Mouse (Mus musculus): ENCODE data around the gene Apobec3. TPM values are rescaled to one million over a fixed set of nuclear protein-coding genes. Genes with fewer than 3 reads are reported as not detected.

The Apobec3 gene
- polyA plus RNA-seq, 1 experiment from 2014 or later: 25.3 TPM

DNA sequence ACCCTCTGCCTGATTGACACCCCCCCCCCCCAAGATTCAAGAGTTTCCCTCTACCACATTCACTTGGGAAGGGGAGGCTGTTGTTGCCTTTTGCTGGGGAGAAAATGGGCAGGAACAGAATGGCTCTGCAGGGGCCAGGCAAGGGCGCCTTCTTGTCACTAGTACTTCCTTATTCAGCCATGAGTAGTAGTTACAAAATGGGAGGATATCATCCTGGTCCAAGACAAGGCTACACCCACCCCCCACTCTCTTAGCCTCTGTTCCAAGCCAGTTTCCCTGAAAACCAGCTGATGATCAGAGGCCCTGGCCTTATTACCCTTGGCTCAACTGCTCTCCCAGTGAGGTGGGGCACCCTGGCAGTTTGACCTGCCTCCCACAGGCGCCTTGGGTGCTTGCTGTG lies 37.3 kb downstream of the Apobec3 start:
- H3K27me3 ChIP-seq (ENCODE audit: control insufficient read depth, insufficient read depth, low read length): peaks cover 19% of the 10 kb centered on the region
- no peaks in the 10 kb centered on the region for H3K36me3 ChIP-seq (ENCODE audit: control insufficient read depth, insufficient read depth, low read length)
- H3K4me2 ChIP-seq (replicated peaks; ENCODE audit: low read depth, low read length): no peak overlapping the region
- H3K4me3 ChIP-seq (ENCODE audit: low read length): no peak overlapping the region
- H3K9ac ChIP-seq (ENCODE audit: low read depth, low read length): no peak overlapping the region
- no peak overlapping the region for H3K27ac ChIP-seq (ENCODE audit: low read depth, low read length)
- WGBS: 98% methylated on average over 2 of the region's 2 CpGs
- H3K4me1 ChIP-seq (ENCODE audit: control insufficient read depth, insufficient read depth, low read length): 0 out of 2 replicates have a peak, but pooled peaks cover 9% of the 10 kb centered on the region
- no peak for ATAC-seq (ENCODE audit: low FRiP score, low TSS enrichment)
- no peaks in the 10 kb centered on the region for H3K9me3 ChIP-seq (ENCODE audit: control insufficient read depth, low read length)

GRCm38 (mm10) chr15:79929734-79930133 lies 38.3 kb downstream of the Apobec3 start:
- no peak for ATAC-seq (ENCODE audit: low FRiP score, low TSS enrichment)
- Histone ChIP-seq H3K27ac (ENCODE audit: low read depth, low read length) (no peak overlapping the region), H3K9ac (ENCODE audit: low read depth, low read length) (no peak overlapping the region), H3K36me3 (ENCODE audit: control insufficient read depth, insufficient read depth, low read length) (no peaks in the 10 kb centered on the region), H3K9me3 (ENCODE audit: control insufficient read depth, low read length) (no peaks in the 10 kb centered on the region), H3K4me2 (replicated peaks; ENCODE audit: low read depth, low read length) (no peak overlapping the region), H3K27me3 (ENCODE audit: control insufficient read depth, insufficient read depth, low read length) (peaks cover 21% of the 10 kb centered on the region), H3K4me1 (ENCODE audit: control insufficient read depth, insufficient read depth, low read length) (0 out of 2 replicates have a peak, but pooled peaks cover 9% of the 10 kb centered on the region), H3K4me3 (ENCODE audit: low read length) (no peak overlapping the region)
- WGBS: 83% methylated on average over 3 of the region's 3 CpGs

GRCm38 (mm10) chr15:79931496-79932141 lies 40.2 kb downstream of the Apobec3 start:
- peaks cover 24% of the 10 kb centered on the region for H3K27me3 ChIP-seq (ENCODE audit: control insufficient read depth, insufficient read depth, low read length)
- peak overlapping the region; percentile 69; the same call in 1 of the 2 replicates for H3K4me3 ChIP-seq (ENCODE audit: low read length)
- peak overlapping the region; percentile 93 for H3K4me2 ChIP-seq (replicated peaks; ENCODE audit: low read depth, low read length)
- 0 out of 2 replicates have a peak, but pooled peaks cover 9% of the 10 kb centered on the region for H3K4me1 ChIP-seq (ENCODE audit: control insufficient read depth, insufficient read depth, low read length)
- WGBS: 24% methylated on average over 13 of the region's 13 CpGs
- H3K9ac ChIP-seq (ENCODE audit: low read depth, low read length): no peak overlapping the region
- H3K9me3 ChIP-seq (ENCODE audit: control insufficient read depth, low read length): no peaks in the 10 kb centered on the region
- no peak for ATAC-seq (ENCODE audit: low FRiP score, low TSS enrichment)
- no peak overlapping the region for H3K27ac ChIP-seq (ENCODE audit: low read depth, low read length)
- H3K36me3 ChIP-seq (ENCODE audit: control insufficient read depth, insufficient read depth, low read length): no peaks in the 10 kb centered on the region

DNA sequence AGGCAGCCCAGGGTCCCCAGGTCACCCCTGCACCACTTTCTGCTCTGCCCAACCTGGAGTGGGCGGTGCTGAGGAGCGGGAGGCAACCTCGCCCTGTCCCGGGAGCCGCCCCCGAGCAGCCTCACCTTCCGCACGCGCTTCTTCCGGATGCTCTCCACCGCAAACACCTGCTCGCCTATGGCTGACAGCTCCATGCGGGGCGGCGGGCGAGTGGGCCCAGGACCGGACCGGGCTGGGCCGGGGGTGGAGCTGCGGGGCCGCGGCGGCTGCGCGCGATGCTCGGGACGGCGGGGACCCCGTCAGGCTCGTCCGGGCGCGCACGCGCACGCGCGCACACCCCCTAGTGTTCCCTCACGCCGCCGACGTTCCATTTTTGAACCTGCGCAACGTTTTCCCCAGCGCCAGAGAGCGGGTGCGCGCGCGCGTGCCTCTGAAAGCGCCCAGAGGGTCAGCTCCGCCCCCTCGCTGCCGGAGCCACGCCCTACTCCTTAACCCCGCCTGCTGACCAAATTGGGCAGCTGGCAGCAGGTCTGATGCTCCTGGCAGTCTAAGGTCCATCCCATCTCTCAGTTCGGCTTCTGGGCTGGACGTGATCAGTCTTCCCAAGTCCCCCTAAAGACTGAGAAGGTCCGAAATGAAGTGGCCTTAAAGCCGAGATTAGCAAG lies 41.0 kb downstream of the Apobec3 start:
- Histone ChIP-seq H3K27me3 (ENCODE audit: control insufficient read depth, insufficient read depth, low read length) (peaks cover 24% of the 10 kb centered on the region), H3K9ac (ENCODE audit: low read depth, low read length) (peak overlapping the region; percentile 65)

DNA sequence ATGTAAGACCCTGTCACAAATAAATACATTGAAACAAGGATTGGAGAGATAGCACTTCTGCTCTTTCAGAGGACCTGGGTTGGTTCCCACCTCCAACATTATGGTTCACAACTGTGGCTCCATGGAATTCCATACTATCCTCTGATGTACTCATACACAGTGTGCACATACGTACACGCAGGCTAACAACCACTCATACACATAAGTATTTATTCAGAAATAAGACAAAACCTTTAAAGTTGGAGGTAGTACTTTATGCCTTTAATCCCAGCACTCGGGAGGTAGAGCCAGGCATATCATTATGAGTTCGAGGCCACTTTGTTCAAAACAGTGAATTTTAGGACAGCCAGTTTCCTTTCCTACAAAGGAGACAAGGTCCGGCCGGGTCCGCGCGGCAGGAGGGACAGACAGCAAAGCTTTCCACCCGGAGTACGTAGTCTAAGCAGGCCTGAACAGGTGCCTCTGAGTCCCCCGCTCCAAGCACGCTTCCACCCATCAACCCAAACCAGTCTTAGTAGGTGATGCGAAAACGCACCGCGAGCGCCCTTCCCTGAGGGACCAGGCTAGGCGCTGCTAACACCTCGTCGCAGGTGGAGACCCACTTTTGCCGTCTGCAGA lies 41.7 kb downstream of the Apobec3 start:
- H3K9ac ChIP-seq (ENCODE audit: low read depth, low read length): 0 out of 2 replicates have a peak overlapping the region, but pooled peaks have one; percentile 7
- peaks cover 24% of the 10 kb centered on the region for H3K27me3 ChIP-seq (ENCODE audit: control insufficient read depth, insufficient read depth, low read length)
- peak; percentile 34; the same call in 1 of the 2 replicates for ATAC-seq (ENCODE audit: low FRiP score, low TSS enrichment)

More for the DNA sequence above, 41.0 kb downstream of the Apobec3 start:
- H3K4me3 ChIP-seq (ENCODE audit: low read length): peak overlapping the region; percentile 69
- no peaks in the 10 kb centered on the region for H3K36me3 ChIP-seq (ENCODE audit: control insufficient read depth, insufficient read depth, low read length)
- WGBS: under 1% methylated on average over 62 of the region's 62 CpGs
- no peak overlapping the region for H3K27ac ChIP-seq (ENCODE audit: low read depth, low read length)
- H3K4me2 ChIP-seq (replicated peaks; ENCODE audit: low read depth, low read length): peak overlapping the region; percentile 93
- 0 out of 2 replicates have a peak, but pooled peaks cover 4% of the 10 kb centered on the region for H3K4me1 ChIP-seq (ENCODE audit: control insufficient read depth, insufficient read depth, low read length)
- peak; percentile 53 for ATAC-seq (ENCODE audit: low FRiP score, low TSS enrichment)
- H3K9me3 ChIP-seq (ENCODE audit: control insufficient read depth, low read length): no peaks in the 10 kb centered on the region

DNA sequence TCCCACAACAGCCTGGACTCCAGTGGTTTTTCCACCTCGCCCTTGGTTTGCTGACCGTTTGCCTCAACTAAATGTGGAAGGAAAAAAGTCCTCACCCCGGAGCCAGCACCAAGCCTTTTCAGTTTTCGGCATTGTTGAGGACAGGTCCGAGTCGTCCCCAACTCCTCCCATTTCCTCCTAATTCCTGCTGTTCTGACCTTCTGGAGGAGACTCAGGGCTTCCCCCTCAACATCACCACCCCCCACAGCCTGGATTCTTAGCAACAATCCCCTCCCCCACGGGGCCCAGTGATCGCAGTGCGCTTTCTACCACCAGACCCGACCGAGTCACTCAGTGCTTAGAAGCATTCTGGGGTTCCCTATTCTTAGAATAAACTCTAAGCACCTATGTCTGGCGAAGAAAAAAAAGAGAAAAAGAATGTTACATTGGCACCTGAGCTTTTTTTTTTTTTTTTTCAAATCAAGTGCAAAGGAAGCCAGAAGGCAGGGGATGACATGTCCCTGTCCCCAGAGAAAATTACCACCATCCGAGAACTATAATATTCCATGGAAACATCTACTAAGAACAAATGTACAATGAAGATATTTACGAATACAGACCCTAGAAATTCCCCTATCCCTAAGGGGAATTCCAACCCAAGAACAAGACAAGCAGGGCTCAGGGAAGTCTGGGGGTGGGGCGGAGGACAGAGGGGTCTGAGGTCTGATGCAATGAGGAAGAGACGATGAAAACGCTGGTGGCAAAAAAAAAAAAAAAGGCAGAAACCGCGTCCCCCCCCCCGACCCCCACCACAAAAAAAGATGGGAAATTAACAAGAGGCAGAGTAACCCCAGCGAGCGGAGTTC lies 42.4 kb downstream of the Apobec3 start:
- Histone ChIP-seq H3K9ac (ENCODE audit: low read depth, low read length) (0 out of 2 replicates have a peak overlapping the region, but pooled peaks have one; percentile 7), H3K27me3 (ENCODE audit: control insufficient read depth, insufficient read depth, low read length) (peaks cover 24% of the 10 kb centered on the region), H3K27ac (ENCODE audit: low read depth, low read length) (no peak overlapping the region), H3K9me3 (ENCODE audit: control insufficient read depth, low read length) (no peaks in the 10 kb centered on the region), H3K4me2 (replicated peaks; ENCODE audit: low read depth, low read length) (no peak overlapping the region; the same call in 1 of the 2 replicates), H3K36me3 (ENCODE audit: control insufficient read depth, insufficient read depth, low read length) (no peaks in the 10 kb centered on the region), H3K4me3 (ENCODE audit: low read length) (peak overlapping the region; percentile 69; the same call in 1 of the 2 replicates), H3K4me1 (ENCODE audit: control insufficient read depth, insufficient read depth, low read length) (0 out of 2 replicates have a peak, but pooled peaks cover 4% of the 10 kb centered on the region)
- WGBS: 2% methylated on average over 22 of the region's 22 CpGs
- ATAC-seq (ENCODE audit: low FRiP score, low TSS enrichment): no peak

More for the DNA sequence above, 41.7 kb downstream of the Apobec3 start:
- WGBS: 4% methylated on average over 22 of the region's 22 CpGs
- H3K4me3 ChIP-seq (ENCODE audit: low read length): peak overlapping the region; percentile 69
- H3K27ac ChIP-seq (ENCODE audit: low read depth, low read length): no peak overlapping the region
- peak overlapping the region; percentile 93 for H3K4me2 ChIP-seq (replicated peaks; ENCODE audit: low read depth, low read length)
- 0 out of 2 replicates have a peak, but pooled peaks cover 4% of the 10 kb centered on the region for H3K4me1 ChIP-seq (ENCODE audit: control insufficient read depth, insufficient read depth, low read length)
- no peaks in the 10 kb centered on the region for H3K36me3 ChIP-seq (ENCODE audit: control insufficient read depth, insufficient read depth, low read length)
- no peaks in the 10 kb centered on the region for H3K9me3 ChIP-seq (ENCODE audit: control insufficient read depth, low read length)

- no peak for ATAC-seq (ENCODE audit: low FRiP score, low TSS enrichment)
- H3K9me3 ChIP-seq (ENCODE audit: control insufficient read depth, low read length): no peaks in the 10 kb centered on the region
- no peak overlapping the region for H3K27ac ChIP-seq (ENCODE audit: low read depth, low read length)
- H3K36me3 ChIP-seq (ENCODE audit: control insufficient read depth, insufficient read depth, low read length): no peaks in the 10 kb centered on the region
- H3K4me2 ChIP-seq (replicated peaks; ENCODE audit: low read depth, low read length): no peak overlapping the region
- no peak overlapping the region for H3K4me3 ChIP-seq (ENCODE audit: low read length)
- 3% methylated on average over 10 of the region's 10 CpGs for WGBS
- no peak overlapping the region for H3K9ac ChIP-seq (ENCODE audit: low read depth, low read length)
- peaks cover 24% of the 10 kb centered on the region for H3K27me3 ChIP-seq (ENCODE audit: control insufficient read depth, insufficient read depth, low read length)
- 0 out of 2 replicates have a peak, but pooled peaks cover 4% of the 10 kb centered on the region for H3K4me1 ChIP-seq (ENCODE audit: control insufficient read depth, insufficient read depth, low read length)
Observed at GRCm38 (mm10) chr15:79934776-79935175, 43.3 kb downstream of the Apobec3 start.

- H3K27ac ChIP-seq (ENCODE audit: low read depth, low read length): no peak overlapping the region
- WGBS: 28% methylated on average over 9 of the region's 9 CpGs
Observed at GRCm38 (mm10) chr15:79935654-79936373, 44.4 kb downstream of the Apobec3 start.

More at GRCm38 (mm10) chr15:79935654-79936373, 44.4 kb downstream of the Apobec3 start:
- Histone ChIP-seq H3K4me3 (ENCODE audit: low read length) (no peak overlapping the region), H3K4me2 (replicated peaks; ENCODE audit: low read depth, low read length) (no peak overlapping the region), H3K9ac (ENCODE audit: low read depth, low read length) (no peak overlapping the region), H3K9me3 (ENCODE audit: control insufficient read depth, low read length) (no peaks in the 10 kb centered on the region), H3K27me3 (ENCODE audit: control insufficient read depth, insufficient read depth, low read length) (peaks cover 22% of the 10 kb centered on the region), H3K4me1 (ENCODE audit: control insufficient read depth, insufficient read depth, low read length) (0 out of 2 replicates have a peak, but pooled peaks cover 4% of the 10 kb centered on the region), H3K36me3 (ENCODE audit: control insufficient read depth, insufficient read depth, low read length) (no peaks in the 10 kb centered on the region)
- ATAC-seq (ENCODE audit: low FRiP score, low TSS enrichment): no peak
